Mouse (Mus musculus) liver, embryonic 12.5 days (tissue): Measurements from ENCODE around the gene Suz12. TPM values are rescaled to one million over a fixed set of nuclear protein-coding genes. Genes with fewer than 3 reads are reported as not detected.
"Not testable (repeated sequence)": the region's sequence is repeated elsewhere in the genome, so short reads cannot be mapped to it uniquely, and the experiment has no call there.

Experiments used
- ATAC-seq: fragments of 200-750 bp; cut with Nextera tagmentation; 2 replicates; pipeline ENCODE4 v1.8.0; 2017; ENCODE audit warnings: moderate number of reproducible peaks, mild to moderate bottlenecking, moderate library complexity
- H3K27ac ChIP-seq: fragments of 300-500 bp; sonication (generic); 2 replicates; pipeline ENCODE4 v1.5.1; 2016; ENCODE audit warnings: mild to moderate bottlenecking
- H3K27me3 ChIP-seq: fragments of 300-500 bp; sonication (generic); replicated peaks from 2 replicates; pipeline ENCODE4 v1.6.1; 2016; ENCODE audit warnings: mild to moderate bottlenecking, moderate library complexity
- H3K36me3 ChIP-seq: fragments of 300-500 bp; sonication (generic); 2 replicates; pipeline ENCODE4 v1.6.1; 2016; ENCODE audit warnings: mild to moderate bottlenecking, moderate library complexity
- H3K4me1 ChIP-seq: fragments of 300-500 bp; sonication (generic); 2 replicates; pipeline ENCODE4 v1.6.1; 2016
- H3K4me2 ChIP-seq: fragments of 300-500 bp; sonication (generic); 2 replicates; pipeline ENCODE4 v1.6.1; 2016; ENCODE audit warnings: mild to moderate bottlenecking, moderate library complexity
- H3K4me3 ChIP-seq: fragments of 300-500 bp; sonication (generic); 2 replicates; pipeline ENCODE4 v1.5.1; 2016; ENCODE audit warnings: mild to moderate bottlenecking, moderate library complexity
- H3K9ac ChIP-seq: fragments of 300-500 bp; sonication (generic); 2 replicates; pipeline ENCODE4 v1.6.1; 2016; ENCODE audit warnings: mild to moderate bottlenecking, moderate library complexity
- H3K9me3 ChIP-seq: fragments of 300-500 bp; sonication (generic); replicated peaks from 2 replicates; pipeline ENCODE4 v1.6.1; 2016; ENCODE audit warnings: mild to moderate bottlenecking, moderate library complexity
- WGBS: fragments of 180-500 bp; shearing (Covaris S2); methylation state at CpG from one replicate; pipeline ENCODE4 v1.1.7; 2016; ENCODE audit not compliant: insufficient replicate concordance; 5-methylcytosine and 5-hydroxymethylcytosine counted together
- polyA plus RNA-seq: library from polyadenylated mRNA; unstranded; fragments of >200 nt; fragmentation: Nextera tagmentation; extraction: Ambion mirVana; gene quantifications from 2 replicates; pipeline ENCODE4 v1.2.1, GENCODE M21; 2016

Gene Suz12
- polyA plus RNA-seq, 1 experiment from 2014 or later = 25.1 TPM

DNA sequence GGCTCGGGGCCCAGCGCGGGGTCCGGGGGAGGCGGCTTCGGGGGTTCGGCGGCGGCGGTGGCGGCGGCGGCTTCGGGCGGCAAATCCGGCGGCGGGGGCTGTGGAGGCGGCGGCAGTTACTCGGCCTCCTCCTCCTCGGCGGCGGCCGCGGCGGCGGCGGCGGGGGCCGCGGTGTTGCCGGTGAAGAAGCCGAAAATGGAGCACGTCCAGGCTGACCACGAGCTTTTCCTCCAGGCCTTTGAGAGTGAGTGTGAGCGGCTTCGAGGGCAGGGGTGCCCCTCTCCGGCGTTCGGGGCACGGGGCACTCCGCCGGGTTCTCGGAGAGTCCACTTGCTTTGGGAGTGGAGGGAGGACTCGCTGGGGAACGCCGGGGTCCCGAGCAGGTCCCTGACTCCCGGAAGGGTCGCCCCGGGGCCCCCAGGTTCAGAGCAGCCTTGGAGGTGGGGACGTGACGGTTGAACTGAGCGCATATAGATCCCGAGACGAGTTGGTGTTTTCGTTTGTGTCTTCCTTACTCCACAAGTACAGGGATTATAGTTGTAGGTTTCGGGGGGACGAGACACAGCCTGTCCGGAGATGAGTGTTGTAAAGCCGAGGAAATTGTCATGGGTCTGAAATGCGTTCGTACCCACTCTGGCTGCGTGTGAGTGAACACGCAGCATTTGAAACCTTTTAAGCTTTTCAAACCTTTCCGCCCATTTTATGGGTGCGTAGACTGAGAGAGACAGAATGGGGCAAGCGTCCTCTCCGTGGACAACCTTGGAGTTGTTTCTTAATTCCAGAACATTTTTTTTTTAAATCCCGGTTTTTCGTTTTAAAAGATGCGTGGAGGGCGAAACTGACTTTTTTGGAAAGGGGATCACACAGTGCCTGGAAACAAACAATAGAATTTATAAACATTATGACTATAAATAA is 707 bp downstream of the Suz12 start:
- H3K9me3 ChIP-seq = no peaks in the 10 kb centered on the region
- peak overlapping the region; percentile 90 for H3K4me3 ChIP-seq
- H3K36me3 ChIP-seq = peaks cover 26% of the 10 kb centered on the region
- peak overlapping the region; percentile 86 for H3K4me2 ChIP-seq
- WGBS = under 1% methylated on average over 63 of the region's 74 CpGs
- H3K27ac ChIP-seq = peak overlapping the region; percentile 99
- ATAC-seq = peak; percentile 25
- H3K27me3 ChIP-seq = no peaks in the 10 kb centered on the region
- peak overlapping the region; percentile 98 for H3K9ac ChIP-seq
- H3K4me1 ChIP-seq = peaks cover 21% of the 10 kb centered on the region

- Histone ChIP-seq H3K27me3 (no peaks in the 10 kb centered on the region), H3K27ac (peak overlapping the region; percentile 99), H3K4me2 (peak overlapping the region; percentile 86), H3K9me3 (no peaks in the 10 kb centered on the region), H3K4me1 (peaks cover 21% of the 10 kb centered on the region), H3K9ac (peak overlapping the region; percentile 98), H3K4me3 (peak overlapping the region; percentile 90), H3K36me3 (peaks cover 34% of the 10 kb centered on the region)
- ATAC-seq = no peak
- WGBS = 4% methylated on average over 7 of the region's 7 CpGs
Observed at GRCm38 (mm10) chr11:79994271-79994988, 1.5 kb downstream of the Suz12 start.

GRCm38 (mm10) chr11:80016533-80016932 is 23.6 kb downstream of the Suz12 start:
- not testable (repeated sequence) for H3K4me2 ChIP-seq

GRCm38 (mm10) chr11:80019792-80020191 is 26.9 kb downstream of the Suz12 start:
- ATAC-seq = no peak
- whole genome bisulfite sequencing = 84% methylated on average over 1 of the region's 1 CpGs
- H3K4me2 ChIP-seq = no peak overlapping the region
- no peak overlapping the region for H3K4me3 ChIP-seq
- H3K9ac ChIP-seq = no peak overlapping the region
- peaks cover 94% of the 10 kb centered on the region for H3K36me3 ChIP-seq
- H3K4me1 ChIP-seq = no peaks in the 10 kb centered on the region
- no peaks in the 10 kb centered on the region for H3K9me3 ChIP-seq
- H3K27me3 ChIP-seq = no peaks in the 10 kb centered on the region
- H3K27ac ChIP-seq = no peak overlapping the region

More at GRCm38 (mm10) chr11:80016533-80016932, 23.6 kb downstream of the Suz12 start:
- H3K27ac ChIP-seq, H3K4me1 ChIP-seq, H3K27me3 ChIP-seq, ATAC-seq, H3K9ac ChIP-seq, H3K9me3 ChIP-seq, H3K4me3 ChIP-seq: not testable (repeated sequence)
- H3K36me3 ChIP-seq = peaks cover 94% of the 10 kb centered on the region
- 88% methylated on average over 5 of the region's 5 CpGs for WGBS

- ATAC-seq = no peak
- no peak overlapping the region for H3K27ac ChIP-seq
- no peaks in the 10 kb centered on the region for H3K4me1 ChIP-seq
- H3K27me3 ChIP-seq = no peaks in the 10 kb centered on the region
- WGBS = 80% methylated on average over 4 of the region's 4 CpGs
- no peak overlapping the region for H3K9ac ChIP-seq
- no peak overlapping the region for H3K4me3 ChIP-seq
- peaks cover 94% of the 10 kb centered on the region for H3K36me3 ChIP-seq
- no peak overlapping the region for H3K4me2 ChIP-seq
- no peaks in the 10 kb centered on the region for H3K9me3 ChIP-seq
Observed at GRCm38 (mm10) chr11:80021306-80021705, 28.4 kb downstream of the Suz12 start.

- no peak overlapping the region for H3K4me2 ChIP-seq
- no peaks in the 10 kb centered on the region for H3K9me3 ChIP-seq
- H3K4me3 ChIP-seq = no peak overlapping the region
- H3K36me3 ChIP-seq = peaks cover 36% of the 10 kb centered on the region
- no peak overlapping the region for H3K27ac ChIP-seq
- ATAC-seq = no peak
- no peaks in the 10 kb centered on the region for H3K4me1 ChIP-seq
- H3K27me3 ChIP-seq = no peaks in the 10 kb centered on the region
- H3K9ac ChIP-seq = no peak overlapping the region
- WGBS = 67% methylated on average over 8 of the region's 8 CpGs
Observed at GRCm38 (mm10) chr11:80037495-80037894, 44.6 kb downstream of the Suz12 start.

DNA sequence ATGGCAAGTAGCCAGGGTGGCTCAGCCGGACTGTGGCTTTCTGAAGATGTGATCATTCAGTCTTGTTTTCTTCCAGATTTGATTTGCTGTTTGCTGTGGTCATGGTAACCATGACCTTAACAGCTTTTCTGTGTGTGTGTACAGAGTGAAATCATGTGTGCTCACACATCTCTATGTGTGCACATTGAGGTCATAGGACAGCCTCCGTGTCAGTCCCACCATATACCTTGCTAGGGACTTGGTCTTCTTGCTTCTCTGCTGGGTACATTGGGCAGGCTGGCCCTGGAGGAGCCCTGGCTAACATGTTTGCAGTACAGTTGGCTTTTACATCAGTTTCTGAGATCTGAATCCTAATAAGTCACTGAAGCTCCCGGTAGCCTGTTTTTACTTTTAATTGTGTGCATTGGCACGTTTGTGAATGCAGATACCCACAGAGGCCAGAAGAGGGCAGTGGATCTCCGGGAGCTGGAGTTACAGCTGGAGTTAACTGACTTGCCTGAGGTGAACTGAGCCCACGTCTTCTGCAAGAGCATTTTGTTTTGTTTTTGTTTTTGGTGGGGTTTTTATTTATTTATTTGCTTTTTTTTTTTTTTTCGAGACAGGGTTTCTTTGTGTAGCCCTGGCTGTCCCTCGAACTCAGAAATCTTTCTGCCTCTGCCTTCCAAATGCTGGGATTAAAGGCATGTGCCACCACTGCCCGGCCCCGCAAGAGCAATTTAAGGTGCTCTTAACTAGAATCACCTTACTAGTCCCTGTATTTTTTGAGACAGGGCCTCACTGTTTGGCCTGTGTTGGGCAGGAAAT is 49.9 kb downstream of the Suz12 start:
- Histone ChIP-seq H3K4me1 (no peaks in the 10 kb centered on the region), H3K27me3 (no peaks in the 10 kb centered on the region), H3K27ac (no peak overlapping the region), H3K4me2 (no peak overlapping the region), H3K4me3 (no peak overlapping the region), H3K36me3 (peaks cover 53% of the 10 kb centered on the region), H3K9me3 (no peaks in the 10 kb centered on the region), H3K9ac (no peak overlapping the region)
- no peak for ATAC-seq
- 54% methylated on average over 10 of the region's 10 CpGs for WGBS

- Histone ChIP-seq H3K9ac (no peak overlapping the region), H3K4me3 (no peak overlapping the region), H3K4me1 (no peaks in the 10 kb centered on the region), H3K9me3 (no peaks in the 10 kb centered on the region), H3K4me2 (no peak overlapping the region), H3K36me3 (peaks cover 59% of the 10 kb centered on the region), H3K27ac (no peak overlapping the region), H3K27me3 (no peaks in the 10 kb centered on the region)
- ATAC-seq = no peak
- WGBS = 77% methylated on average over 8 of the region's 8 CpGs
Observed at GRCm38 (mm10) chr11:80043419-80043817, 50.5 kb downstream of the Suz12 start.

GRCm38 (mm10) chr11:80046856-80047255 is 54.0 kb downstream of the Suz12 start:
- peaks cover 93% of the 10 kb centered on the region for H3K36me3 ChIP-seq
- no peak for ATAC-seq
- H3K9me3 ChIP-seq = no peaks in the 10 kb centered on the region
- H3K4me2 ChIP-seq = no peak overlapping the region
- no peak overlapping the region for H3K4me3 ChIP-seq
- WGBS = 90% methylated on average over 7 of the region's 7 CpGs
- no peaks in the 10 kb centered on the region for H3K27me3 ChIP-seq
- no peak overlapping the region for H3K27ac ChIP-seq
- no peak overlapping the region for H3K9ac ChIP-seq
- no peaks in the 10 kb centered on the region for H3K4me1 ChIP-seq

GRCm38 (mm10) chr11:80050088-80050487 is 57.2 kb downstream of the Suz12 start:
- no peak overlapping the region for H3K27ac ChIP-seq

GRCm38 (mm10) chr11:80052456-80052855 is 59.5 kb downstream of the Suz12 start:
- Histone ChIP-seq H3K4me2 (no peak overlapping the region), H3K4me3 (no peak overlapping the region), H3K4me1 (no peaks in the 10 kb centered on the region), H3K27me3 (no peaks in the 10 kb centered on the region), H3K9me3 (no peaks in the 10 kb centered on the region), H3K9ac (no peak overlapping the region), H3K27ac (no peak overlapping the region), H3K36me3 (peaks cover 98% of the 10 kb centered on the region)
- WGBS = 83% methylated on average over 7 of the region's 7 CpGs
- no peak for ATAC-seq

More at GRCm38 (mm10) chr11:80050088-80050487, 57.2 kb downstream of the Suz12 start:
- H3K27me3 ChIP-seq = no peaks in the 10 kb centered on the region
- no peak overlapping the region for H3K4me3 ChIP-seq
- no peak for ATAC-seq
- no peak overlapping the region for H3K9ac ChIP-seq
- WGBS = 65% methylated on average over 2 of the region's 2 CpGs
- H3K36me3 ChIP-seq = peaks cover 97% of the 10 kb centered on the region
- H3K9me3 ChIP-seq = no peaks in the 10 kb centered on the region
- no peaks in the 10 kb centered on the region for H3K4me1 ChIP-seq
- H3K4me2 ChIP-seq = no peak overlapping the region
